Mouse (Mus musculus): ENCODE results near the gene Banp. TPM values are rescaled to one million over a fixed set of nuclear protein-coding genes. Genes with fewer than 3 reads are reported as not detected.

Banp gene
- polyA plus RNA-seq, 1 experiment from 2014 or later, result 54.6 TPM

DNA sequence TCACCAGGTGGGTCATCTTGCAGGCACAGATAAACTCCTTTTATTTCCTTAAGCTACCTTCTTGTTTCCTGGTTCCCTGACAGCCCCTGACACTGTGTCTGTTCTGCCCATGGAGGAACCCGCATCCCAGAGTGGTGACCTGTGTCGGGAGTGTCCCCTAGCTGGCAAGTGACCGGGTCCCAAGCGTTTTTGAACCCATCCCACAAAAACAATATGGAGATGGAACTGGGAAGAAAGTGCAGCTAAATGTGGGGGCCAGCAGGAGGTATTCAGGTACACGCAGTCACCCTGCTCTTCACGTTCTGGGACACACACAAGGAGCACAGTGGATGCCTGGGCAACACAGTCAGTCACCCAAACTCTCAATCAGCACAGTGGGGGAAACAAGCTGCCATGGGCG, 3.2 kb upstream of the Banp start:
- H3K4me1 ChIP-seq, result peaks cover 29% of the 10 kb centered on the region
- no peak overlapping the region for H3K9ac ChIP-seq
- WGBS, result 84% methylated on average over 7 of the region's 7 CpGs
- no peaks in the 10 kb centered on the region for H3K9me3 ChIP-seq
- ATAC-seq (replicated peaks), result no peak
- no peaks in the 10 kb centered on the region for H3K27me3 ChIP-seq (replicated peaks)
- no peak overlapping the region for H3K4me3 ChIP-seq
- no peak overlapping the region for H3K27ac ChIP-seq
- no peak overlapping the region for H3K4me2 ChIP-seq
- H3K36me3 ChIP-seq (replicated peaks), result no peaks in the 10 kb centered on the region

DNA sequence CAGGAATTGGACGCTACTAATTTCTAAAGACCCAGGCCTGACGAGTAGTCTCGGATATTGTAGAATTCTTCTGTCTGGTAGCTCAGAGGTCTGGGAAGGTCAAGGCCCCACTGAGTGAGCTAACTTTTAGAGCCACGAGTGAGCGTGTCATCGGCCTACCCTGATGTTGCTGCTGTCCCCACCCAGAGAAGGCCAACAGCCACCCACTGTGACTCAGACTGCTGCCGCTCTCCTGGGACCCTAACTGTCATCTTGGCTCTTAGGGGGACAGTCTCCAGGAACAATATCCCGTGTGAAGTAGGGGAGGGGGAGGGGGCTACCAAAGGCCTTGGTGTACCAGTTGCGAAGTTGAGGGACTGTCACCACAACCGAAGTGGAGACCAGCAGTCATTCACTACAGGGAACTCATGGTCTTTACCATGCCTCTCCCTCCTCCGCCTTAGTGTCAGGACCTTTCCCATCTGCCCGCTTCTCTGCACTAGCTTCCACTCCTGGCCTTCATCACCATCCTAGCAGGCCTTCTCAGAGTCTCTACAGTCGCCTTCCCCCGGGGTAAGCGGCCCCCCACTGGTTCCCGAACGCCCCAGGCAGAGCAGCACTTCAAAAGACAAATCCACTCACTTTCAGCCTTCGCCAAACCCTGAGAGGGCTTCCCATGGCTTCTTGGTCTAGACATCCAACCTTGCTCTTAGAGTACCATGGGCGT, 2.4 kb upstream of the Banp start:
- H3K9ac ChIP-seq, result no peak overlapping the region
- peaks cover 37% of the 10 kb centered on the region for H3K4me1 ChIP-seq
- 25% methylated on average over 19 of the region's 19 CpGs for WGBS
- H3K4me3 ChIP-seq, result peak overlapping the region; percentile 30
- no peaks in the 10 kb centered on the region for H3K9me3 ChIP-seq
- peak overlapping the region; percentile 51 for H3K27ac ChIP-seq
- H3K4me2 ChIP-seq, result peak overlapping the region; percentile 61
- no peak for ATAC-seq (replicated peaks)
- H3K36me3 ChIP-seq (replicated peaks), result no peaks in the 10 kb centered on the region
- H3K27me3 ChIP-seq (replicated peaks), result no peaks in the 10 kb centered on the region

DNA sequence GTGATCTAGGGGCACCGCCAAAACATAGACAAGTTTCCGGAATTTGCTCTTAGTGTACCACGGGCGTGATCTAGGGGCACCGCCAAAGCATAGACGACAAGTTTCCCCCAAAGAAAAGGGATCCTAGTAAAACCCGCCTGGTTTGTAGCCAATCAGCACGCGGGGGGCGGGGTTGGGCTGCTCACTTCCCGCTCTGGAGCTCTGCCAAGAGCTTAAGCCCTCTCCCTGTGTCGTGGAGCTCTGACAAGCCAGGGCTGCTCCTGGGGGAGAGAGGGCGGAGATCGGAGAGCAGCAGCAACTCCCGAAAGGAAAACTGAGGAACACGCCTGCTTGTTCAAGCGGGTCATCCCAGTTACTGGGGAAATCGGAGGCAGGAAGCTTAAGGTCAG, 1.8 kb upstream of the Banp start:
- Histone ChIP-seq H3K36me3 (replicated peaks) (no peaks in the 10 kb centered on the region), H3K27ac (peak overlapping the region; percentile 71), H3K9ac (peak overlapping the region; percentile 40; the same call in 1 of the 2 replicates), H3K9me3 (no peaks in the 10 kb centered on the region), H3K4me1 (peaks cover 43% of the 10 kb centered on the region), H3K27me3 (replicated peaks) (no peaks in the 10 kb centered on the region), H3K4me3 (peak overlapping the region; percentile 30), H3K4me2 (peak overlapping the region; percentile 61)
- ATAC-seq (replicated peaks), result no peak
- under 1% methylated on average over 18 of the region's 18 CpGs for WGBS

DNA sequence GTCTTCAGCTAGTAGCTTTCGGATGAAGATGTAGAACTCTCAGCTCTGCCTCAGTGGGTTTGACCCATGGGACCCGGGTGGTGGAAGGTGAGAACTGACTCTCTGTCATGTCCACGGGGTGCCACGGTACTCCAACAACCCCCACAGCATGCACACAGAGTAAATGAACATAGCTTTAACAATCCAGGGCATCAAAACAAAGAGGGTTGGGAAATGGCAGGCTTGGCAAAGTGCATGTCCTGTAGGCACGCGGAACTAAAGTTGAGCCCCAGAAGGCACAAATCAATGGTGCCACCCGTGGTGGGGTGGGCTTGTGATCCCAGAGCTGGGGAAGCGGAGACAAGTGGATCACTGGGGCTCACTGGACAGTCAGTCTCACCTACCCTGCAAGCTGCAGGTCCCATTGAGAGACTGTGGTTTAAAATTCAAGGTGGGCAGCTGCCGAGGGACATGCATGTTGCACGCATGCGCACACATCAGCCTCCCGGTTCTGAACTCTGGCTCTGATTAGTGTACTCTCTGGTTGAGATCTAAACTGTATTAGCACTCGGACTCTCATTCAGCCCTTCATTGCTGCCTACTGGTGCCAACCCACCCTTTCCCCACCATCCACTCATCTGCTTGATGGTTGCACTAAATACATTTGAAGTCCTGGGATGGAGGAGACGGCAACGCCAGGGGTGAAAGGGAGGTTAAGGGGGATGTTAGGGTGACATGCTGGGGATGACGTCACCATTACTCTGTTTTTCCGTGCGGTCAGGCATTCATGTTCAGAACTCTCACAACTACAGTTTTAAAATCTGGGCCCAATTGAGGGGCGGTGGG, 1.0 kb upstream of the Banp start:
- ATAC-seq (replicated peaks), result no peak
- Histone ChIP-seq H3K4me1 (peaks cover 46% of the 10 kb centered on the region), H3K27me3 (replicated peaks) (no peaks in the 10 kb centered on the region), H3K9ac (peak overlapping the region; percentile 40; the same call in 1 of the 2 replicates), H3K27ac (peak overlapping the region; percentile 71), H3K9me3 (no peaks in the 10 kb centered on the region), H3K36me3 (replicated peaks) (no peaks in the 10 kb centered on the region), H3K4me2 (peak overlapping the region; percentile 61), H3K4me3 (peak overlapping the region; percentile 30)
- 58% methylated on average over 19 of the region's 19 CpGs for WGBS

DNA sequence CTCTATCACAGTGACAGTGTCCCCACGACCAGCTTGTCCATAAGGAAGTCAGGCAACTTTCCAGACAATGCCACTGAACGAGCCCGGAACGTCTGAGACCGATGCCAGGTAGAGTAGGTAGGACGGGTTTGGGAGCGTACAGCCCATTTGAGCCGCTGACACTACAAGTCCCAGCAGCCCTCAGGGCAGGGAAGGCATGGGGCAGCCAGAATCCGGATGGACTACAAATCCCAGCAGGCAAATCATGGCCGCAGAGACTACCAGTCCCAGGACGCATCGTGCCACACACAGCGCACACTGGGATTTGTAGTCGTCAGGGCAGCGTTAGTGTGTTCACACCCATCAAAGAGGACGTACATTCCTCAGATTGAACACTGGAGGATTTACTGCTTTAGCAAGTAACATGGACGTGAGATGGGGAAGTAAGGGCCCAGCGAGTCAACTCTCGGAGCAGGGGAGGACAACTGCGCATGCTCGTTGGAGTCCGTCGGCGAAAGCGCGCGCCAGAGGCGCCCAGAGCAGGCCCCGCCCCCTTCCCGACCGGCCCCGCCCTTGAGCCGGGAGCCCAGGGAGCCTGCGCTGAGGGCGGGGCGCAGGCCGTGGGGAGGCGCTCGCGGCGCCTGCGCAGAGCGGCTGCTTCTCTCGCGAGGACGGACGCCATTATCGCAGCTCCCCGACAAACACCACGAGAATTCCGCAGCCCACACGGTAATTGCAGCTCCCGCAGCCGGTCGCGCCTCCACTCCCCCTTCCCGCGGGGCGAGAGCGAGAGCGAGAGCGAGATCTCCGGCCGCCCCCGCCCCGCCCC, 595 bp downstream of the Banp start:
- H3K27ac ChIP-seq, result peak overlapping the region; percentile 97
- peak overlapping the region; percentile 88 for H3K4me3 ChIP-seq
- H3K9me3 ChIP-seq, result no peaks in the 10 kb centered on the region
- under 1% methylated on average over 57 of the region's 66 CpGs for WGBS
- peak; percentile 96 for ATAC-seq (replicated peaks)
- H3K4me1 ChIP-seq, result peaks cover 46% of the 10 kb centered on the region
- no peaks in the 10 kb centered on the region for H3K27me3 ChIP-seq (replicated peaks)
- H3K4me2 ChIP-seq, result peak overlapping the region; percentile 90
- H3K36me3 ChIP-seq (replicated peaks), result no peaks in the 10 kb centered on the region
- H3K9ac ChIP-seq, result peak overlapping the region; percentile 98

DNA sequence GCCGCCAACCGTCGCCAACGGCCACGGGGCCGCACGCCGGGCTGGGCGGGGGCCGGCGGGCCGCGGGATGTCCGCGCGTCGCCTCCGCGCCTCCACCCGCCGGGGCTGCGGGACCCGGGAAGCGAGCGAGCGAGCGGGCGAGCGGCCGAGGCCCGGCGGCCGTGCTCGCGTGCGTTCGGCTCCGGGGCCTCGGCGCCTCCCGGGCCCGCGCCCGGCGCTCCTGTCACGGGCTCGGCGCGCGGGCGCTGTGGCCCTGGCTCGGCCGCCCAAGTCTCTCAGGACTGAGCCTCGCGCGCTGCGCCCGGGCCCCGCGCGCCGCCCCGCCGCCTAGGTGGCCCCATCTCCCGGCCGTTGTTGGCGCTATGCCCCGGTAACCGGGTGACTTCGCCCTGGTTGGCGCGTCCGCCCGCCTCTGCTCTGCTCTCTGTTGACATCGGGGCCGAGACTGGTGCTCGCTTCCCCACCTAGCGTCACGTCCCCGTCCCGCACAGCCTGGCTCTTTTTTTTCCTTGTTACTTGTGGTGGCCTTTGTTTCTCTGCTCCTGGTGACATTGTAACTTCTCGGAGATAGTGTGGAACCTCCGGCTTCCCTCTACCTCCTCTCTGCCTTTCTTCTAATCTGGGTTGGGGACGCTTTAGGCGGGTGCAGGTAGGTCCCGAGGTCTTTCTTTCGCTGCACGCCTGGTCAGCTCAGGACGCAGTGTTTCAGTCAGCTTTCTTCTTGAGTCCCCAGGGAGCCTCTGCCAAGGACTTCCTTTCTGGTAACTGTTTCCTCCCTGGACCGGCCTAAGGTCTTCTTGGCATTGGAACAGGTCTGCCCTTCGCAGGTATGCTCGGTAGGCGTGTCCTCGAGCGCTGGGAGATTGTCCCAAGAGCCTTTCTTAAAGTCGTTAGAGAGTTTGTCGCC, 1.5 kb downstream of the Banp start:
- no peaks in the 10 kb centered on the region for H3K27me3 ChIP-seq (replicated peaks)
- H3K4me1 ChIP-seq, result peaks cover 46% of the 10 kb centered on the region
- H3K9ac ChIP-seq, result peak overlapping the region; percentile 98
- WGBS, result 1% methylated on average over 54 of the region's 97 CpGs
- H3K9me3 ChIP-seq, result no peaks in the 10 kb centered on the region
- ATAC-seq (replicated peaks), result peak; percentile 7
- 0 out of 2 replicates have a peak, but pooled peaks cover 4% of the 10 kb centered on the region for H3K36me3 ChIP-seq (replicated peaks)
- H3K27ac ChIP-seq, result peak overlapping the region; percentile 97
- H3K4me3 ChIP-seq, result peak overlapping the region; percentile 88
- H3K4me2 ChIP-seq, result peak overlapping the region; percentile 90

DNA sequence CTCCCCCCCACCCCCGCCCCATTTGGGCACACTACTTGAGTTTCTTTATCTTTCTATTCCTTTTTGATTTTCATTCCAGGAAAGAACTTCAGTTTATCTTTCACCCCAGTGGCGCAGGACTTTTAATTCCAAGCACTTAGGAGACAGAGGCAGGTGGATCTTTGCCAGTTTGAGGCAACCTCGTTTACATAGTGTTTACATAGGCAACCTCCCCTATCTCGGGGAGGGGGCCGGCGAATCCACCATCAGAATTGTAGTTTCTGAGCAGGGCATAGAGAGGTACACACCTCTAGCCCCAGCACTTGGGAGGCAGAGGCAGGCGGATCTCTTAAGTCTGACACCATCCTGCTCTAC, 2.1 kb downstream of the Banp start:
- WGBS, result 40% methylated on average over 7 of the region's 7 CpGs
- peaks cover 46% of the 10 kb centered on the region for H3K4me1 ChIP-seq
- no peaks in the 10 kb centered on the region for H3K27me3 ChIP-seq (replicated peaks)
- no peaks in the 10 kb centered on the region for H3K9me3 ChIP-seq
- no peak for ATAC-seq (replicated peaks)
- H3K27ac ChIP-seq, result peak overlapping the region; percentile 97
- H3K4me3 ChIP-seq, result peak overlapping the region; percentile 88
- H3K4me2 ChIP-seq, result peak overlapping the region; percentile 90
- H3K36me3 ChIP-seq (replicated peaks), result 0 out of 2 replicates have a peak, but pooled peaks cover 4% of the 10 kb centered on the region
- H3K9ac ChIP-seq, result peak overlapping the region; percentile 98

DNA sequence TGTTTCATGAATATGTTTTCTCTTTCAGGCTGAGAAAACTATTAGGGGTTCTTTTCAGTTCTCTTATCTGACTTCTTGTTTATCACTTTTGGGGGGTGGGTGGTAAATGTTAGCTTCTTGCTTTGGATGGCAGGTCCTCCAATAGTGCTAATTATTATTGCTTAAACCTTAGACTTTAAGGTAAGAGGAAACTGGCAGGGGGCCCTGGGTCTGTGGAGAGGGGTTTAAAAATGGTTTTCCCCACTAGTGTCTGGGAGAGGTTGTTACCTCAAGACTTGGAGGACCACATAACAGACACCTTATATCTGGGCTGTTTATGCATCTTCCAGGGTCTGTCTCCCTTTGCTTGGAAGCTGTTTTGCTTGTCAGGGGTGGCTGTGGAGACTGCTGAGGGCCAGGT, 2.6 kb downstream of the Banp start:
- no peak overlapping the region for H3K27ac ChIP-seq
- ATAC-seq (replicated peaks), result no peak
- H3K9ac ChIP-seq, result peak overlapping the region; percentile 2; the same call in 1 of the 2 replicates
- 0 out of 2 replicates have a peak, but pooled peaks cover 4% of the 10 kb centered on the region for H3K36me3 ChIP-seq (replicated peaks)
- no peaks in the 10 kb centered on the region for H3K9me3 ChIP-seq
- no peaks in the 10 kb centered on the region for H3K27me3 ChIP-seq (replicated peaks)
- H3K4me3 ChIP-seq, result peak overlapping the region; percentile 88; the same call in 1 of the 2 replicates
- H3K4me2 ChIP-seq, result peak overlapping the region; percentile 90
- H3K4me1 ChIP-seq, result peaks cover 42% of the 10 kb centered on the region

DNA sequence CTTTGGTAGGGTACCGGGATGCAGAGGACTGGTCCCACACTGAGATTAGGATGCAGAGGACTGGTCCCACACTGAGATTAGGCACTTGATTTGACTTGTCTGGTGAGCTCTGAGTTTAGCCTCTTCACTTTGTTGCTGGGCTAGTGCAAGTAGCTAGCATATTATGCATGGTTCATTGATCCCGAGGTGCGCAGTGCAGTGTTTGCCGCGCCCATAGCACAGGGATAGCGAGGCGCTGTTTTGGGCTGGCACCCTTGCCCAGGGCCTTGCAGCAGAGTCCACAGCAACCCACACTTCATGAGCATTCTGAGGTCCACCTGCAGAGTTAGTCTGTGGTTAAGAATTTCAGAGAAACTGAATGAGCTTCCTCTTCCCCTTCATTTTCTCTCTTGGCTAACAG, 3.2 kb downstream of the Banp start:
- Histone ChIP-seq H3K4me1 (peaks cover 35% of the 10 kb centered on the region), H3K9me3 (no peaks in the 10 kb centered on the region), H3K27ac (no peak overlapping the region), H3K4me3 (no peak overlapping the region), H3K27me3 (replicated peaks) (no peaks in the 10 kb centered on the region), H3K4me2 (peak overlapping the region; percentile 90; the same call in 1 of the 2 replicates), H3K36me3 (replicated peaks) (0 out of 2 replicates have a peak, but pooled peaks cover 4% of the 10 kb centered on the region), H3K9ac (no peak overlapping the region)
- 88% methylated on average over 7 of the region's 7 CpGs for WGBS
- ATAC-seq (replicated peaks), result no peak

DNA sequence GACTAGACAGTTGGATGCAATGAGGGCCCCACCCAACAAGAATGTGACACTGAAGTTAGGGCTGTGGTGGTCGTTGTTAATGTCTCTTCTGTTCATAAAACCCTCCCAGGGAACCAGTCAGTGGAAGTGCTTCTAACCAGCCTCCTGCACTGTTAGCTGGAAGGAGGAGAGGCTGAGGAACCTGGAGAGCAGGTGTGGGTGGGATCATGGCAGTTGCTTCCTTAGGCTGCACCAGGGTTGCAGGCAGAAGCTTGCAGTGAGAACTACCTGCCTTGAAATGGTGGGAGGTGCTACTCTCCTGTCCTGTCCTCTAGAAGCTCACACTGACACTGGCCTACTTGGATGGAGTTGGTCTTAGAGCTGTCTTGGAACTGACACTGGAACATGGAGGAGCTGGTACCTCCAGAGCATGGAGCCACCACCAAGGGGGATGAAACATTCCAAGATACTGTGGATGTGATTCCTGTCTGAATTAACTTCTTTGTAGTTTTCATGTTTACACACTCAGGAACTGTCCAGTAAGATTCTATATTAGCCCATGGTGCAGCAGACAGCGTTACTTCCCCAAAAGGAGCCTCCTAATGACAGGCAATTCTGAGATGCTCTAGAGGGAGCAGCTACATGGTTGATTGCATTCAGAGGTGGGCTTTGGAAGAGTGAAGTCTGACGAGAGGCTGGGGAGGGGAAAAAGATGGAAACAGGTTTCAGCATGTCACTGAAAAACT, 4.4 kb downstream of the Banp start:
- Histone ChIP-seq H3K4me3 (no peak overlapping the region), H3K9me3 (no peaks in the 10 kb centered on the region), H3K9ac (no peak overlapping the region), H3K27me3 (replicated peaks) (no peaks in the 10 kb centered on the region), H3K4me1 (peaks cover 28% of the 10 kb centered on the region), H3K36me3 (replicated peaks) (0 out of 2 replicates have a peak, but pooled peaks cover 4% of the 10 kb centered on the region), H3K27ac (no peak overlapping the region), H3K4me2 (no peak overlapping the region)
- 76% methylated on average over 3 of the region's 3 CpGs for WGBS
- ATAC-seq (replicated peaks), result no peak

Data from midbrain, embryonic 15.5 days (tissue).